Mouse (Mus musculus) testis, adult 2 months (tissue): ENCODE measurements around the gene Dvl2. TPM values are rescaled to one million over a fixed set of nuclear protein-coding genes. Genes with fewer than 3 reads are reported as not detected.

ENCODE experiments used
- H3K27ac ChIP-seq: fragments of 200-500 bp; 2 replicates; pipeline ENCODE4 v1.5.1; 2012; ENCODE audit warnings: low read depth, low read length; ENCODE audit not compliant: control insufficient read depth, insufficient read depth
- H3K27me3 ChIP-seq: fragments of 200-500 bp; 2 replicates; pipeline ENCODE4 v1.6.1; 2012; ENCODE audit warnings: mild to moderate bottlenecking, low read length, moderate library complexity; ENCODE audit not compliant: control insufficient read depth, insufficient read depth
- H3K36me3 ChIP-seq: fragments of 200-500 bp; 2 replicates; pipeline ENCODE4 v1.6.1; 2012; ENCODE audit warnings: mild to moderate bottlenecking, low read length; ENCODE audit not compliant: control insufficient read depth, insufficient read depth
- H3K4me1 ChIP-seq: fragments of 200-500 bp; 2 replicates; pipeline ENCODE4 v1.6.1; 2012; ENCODE audit warnings: low read length; ENCODE audit not compliant: control insufficient read depth, insufficient read depth
- H3K4me3 ChIP-seq: fragments of 200-500 bp; 2 replicates; pipeline ENCODE4 v1.5.1; 2012; ENCODE audit warnings: low read depth, mild to moderate bottlenecking, low read length, moderate library complexity, mixed read lengths; ENCODE audit not compliant: control insufficient read depth
- CTCF ChIP-seq: fragments of 200-500 bp; IDR thresholded peaks from 2 replicates; pipeline ENCODE4 v1.5.1; 2012; ENCODE audit warnings: low read depth, mild to moderate bottlenecking, inconsistent platforms, low read length, moderate library complexity; ENCODE audit not compliant: control insufficient read depth, insufficient read depth, insufficient replicate concordance
- POLR2A ChIP-seq: fragments of 200-500 bp; IDR thresholded peaks from 2 replicates; pipeline ENCODE4 v1.6.1; 2012; ENCODE audit warnings: low read depth, mild to moderate bottlenecking, inconsistent platforms, low read length, moderate library complexity; ENCODE audit not compliant: control insufficient read depth
- polyA plus RNA-seq: library from polyadenylated mRNA; depleted of rRNA; stranded (reverse); fragments of >200 nt; gene quantifications from 2 replicates; pipeline ENCODE4 v1.2.3, GENCODE M21; 2012

Dvl2 gene
- polyA plus RNA-seq, 1 experiment, result 16.4 TPM

- TF ChIP-seq CTCF (no peak), POLR2A (no peak)
- peaks cover 23% of the 10 kb centered on the region for H3K4me1 ChIP-seq
- no peaks in the 10 kb centered on the region for H3K27me3 ChIP-seq
- no peak overlapping the region for H3K4me3 ChIP-seq
- no peak overlapping the region for H3K27ac ChIP-seq
- H3K36me3 ChIP-seq, result no peaks in the 10 kb centered on the region
Observed at GRCm38 (mm10) chr11:70017199-70017767, 16.9 kb downstream of the Dvl2 start.

GRCm38 (mm10) chr11:70018131-70018990, 18.0 kb downstream of the Dvl2 start:
- no peak overlapping the region for H3K27ac ChIP-seq
- TF ChIP-seq POLR2A (no peak), CTCF (no peak)
- peaks cover 23% of the 10 kb centered on the region for H3K4me1 ChIP-seq
- H3K27me3 ChIP-seq, result no peaks in the 10 kb centered on the region
- H3K4me3 ChIP-seq, result no peak overlapping the region; the same call in 1 of the 2 replicates
- no peaks in the 10 kb centered on the region for H3K36me3 ChIP-seq

- no peak overlapping the region for H3K4me3 ChIP-seq
Observed at GRCm38 (mm10) chr11:70019495-70020021, 19.2 kb downstream of the Dvl2 start.

GRCm38 (mm10) chr11:70020022-70020631, 19.7 kb downstream of the Dvl2 start:
- Histone ChIP-seq H3K36me3 (no peaks in the 10 kb centered on the region), H3K27ac (no peak overlapping the region), H3K4me1 (peaks cover 26% of the 10 kb centered on the region), H3K27me3 (no peaks in the 10 kb centered on the region), H3K4me3 (no peak overlapping the region)
- TF ChIP-seq CTCF (no peak), POLR2A (no peak)

More at GRCm38 (mm10) chr11:70019495-70020021, 19.2 kb downstream of the Dvl2 start:
- H3K4me1 ChIP-seq, result peaks cover 30% of the 10 kb centered on the region
- no peak overlapping the region for H3K27ac ChIP-seq
- no peak for TF ChIP-seq CTCF
- H3K36me3 ChIP-seq, result no peaks in the 10 kb centered on the region
- no peaks in the 10 kb centered on the region for H3K27me3 ChIP-seq

- Histone ChIP-seq H3K36me3 (no peaks in the 10 kb centered on the region), H3K4me1 (peaks cover 25% of the 10 kb centered on the region), H3K27ac (no peak overlapping the region; the same call in 1 of the 2 replicates), H3K4me3 (peak overlapping the region; percentile 87), H3K27me3 (no peaks in the 10 kb centered on the region)
- TF ChIP-seq CTCF (peak; percentile 21; the same call in 1 of the 2 replicates), POLR2A (no peak)
Observed at GRCm38 (mm10) chr11:70020731-70021263, 20.4 kb downstream of the Dvl2 start.

GRCm38 (mm10) chr11:70021264-70022132, 21.1 kb downstream of the Dvl2 start:
- TF ChIP-seq POLR2A, result no peak; the same call in 1 of the 2 replicates
- no peak for TF ChIP-seq CTCF
- H3K4me1 ChIP-seq, result peaks cover 29% of the 10 kb centered on the region
- H3K36me3 ChIP-seq, result no peaks in the 10 kb centered on the region
- H3K4me3 ChIP-seq, result peak overlapping the region; percentile 87
- no peaks in the 10 kb centered on the region for H3K27me3 ChIP-seq
- H3K27ac ChIP-seq, result peak overlapping the region; percentile 52; the same call in 1 of the 2 replicates
